Mouse (Mus musculus) E14TG2a.4 (cell line): Measurements from ENCODE around the gene Mprip.

Experiments
- CTCF ChIP-seq: conservative IDR thresholded peaks from 2 replicates; pipeline ENCODE4 v1.5.1; 2014; ENCODE audit warnings: low read length
- NANOG ChIP-seq: IDR thresholded peaks from 2 replicates; pipeline ENCODE4 v1.6.1; 2014; ENCODE audit warnings: borderline replicate concordance, low read length, mixed read lengths
- POU5F1 ChIP-seq: IDR thresholded peaks from 2 replicates; pipeline ENCODE4 v1.6.1; 2014; ENCODE audit warnings: low read length, borderline replicate concordance

DNA sequence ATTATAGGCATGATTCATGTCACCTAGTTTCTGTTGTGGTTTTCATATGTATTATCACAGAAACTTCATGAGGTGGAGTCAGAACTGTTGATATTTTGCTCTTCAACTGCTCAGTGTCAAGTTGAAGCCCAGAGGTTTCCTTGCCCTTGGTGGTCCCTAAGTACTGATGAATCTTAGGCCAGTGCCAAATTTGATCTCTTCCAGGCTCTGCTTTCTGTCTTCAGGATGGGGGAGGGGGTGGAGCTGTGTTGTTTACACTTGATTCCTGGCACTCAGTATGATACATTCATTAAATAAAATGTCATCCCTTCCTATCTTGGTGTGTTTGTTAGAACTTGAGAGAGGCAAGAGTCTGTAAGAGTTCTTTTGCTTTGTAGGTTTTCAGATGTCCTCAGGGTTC, 34.4 kb downstream of the Mprip start:
- TF ChIP-seq CTCF (no peak), POU5F1 (no peak), NANOG (no peak)
